Mouse (Mus musculus): ENCODE data around the gene Trim63.

Trim63 gene

DNA sequence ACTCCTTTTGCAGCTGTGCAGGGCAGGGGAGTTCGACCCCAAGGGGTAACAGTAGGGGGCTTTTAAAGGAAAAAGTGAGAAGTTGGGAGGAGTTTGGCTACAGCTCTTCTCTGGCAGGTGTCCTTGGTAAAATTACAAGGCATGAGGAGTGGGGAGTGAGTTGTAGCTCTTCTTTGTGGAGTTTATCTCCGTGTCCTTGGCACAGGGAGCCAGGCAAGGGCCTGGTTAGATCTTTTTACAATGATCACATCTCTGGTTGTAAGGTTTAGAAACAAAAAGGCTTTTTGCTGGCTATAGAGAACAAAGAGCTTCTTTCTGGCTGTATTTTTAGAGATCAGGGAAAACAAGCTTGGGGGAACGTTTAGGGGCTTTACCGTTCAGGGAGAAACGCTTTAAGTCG lies 26.3 kb downstream of the Trim63 start:
- peak; percentile 64 to 79 for DNase-seq (ENCODE audit: inconsistent age in 2 of 2, low spot score in 1 of 2)

DNA sequence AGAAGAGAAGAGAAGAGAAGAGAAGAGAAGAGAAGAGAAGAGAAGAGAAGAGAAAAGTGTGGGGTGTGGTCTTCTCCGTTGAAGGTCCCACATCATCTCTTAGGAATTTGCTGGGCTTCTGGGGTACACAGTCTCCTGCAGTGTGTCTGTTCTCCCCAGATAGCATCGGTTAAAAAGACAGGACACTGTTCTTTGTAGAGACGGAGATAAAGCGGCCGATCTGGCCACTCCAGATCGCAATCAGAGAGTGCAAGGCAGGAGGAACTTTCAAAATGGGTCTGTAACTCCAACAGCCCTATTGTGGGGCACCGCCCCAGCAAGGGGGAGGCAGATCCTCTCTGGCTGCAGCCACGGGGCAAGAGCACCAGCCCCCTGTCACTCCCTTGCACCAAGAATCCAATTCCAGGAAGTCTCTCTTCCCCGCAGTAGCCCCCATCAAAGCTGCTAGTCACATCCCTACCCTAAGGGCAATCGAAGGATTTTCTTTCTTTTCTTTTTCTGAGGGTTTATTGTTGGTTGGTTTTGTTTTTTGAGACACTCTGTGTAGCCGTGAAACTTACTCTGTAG lies 27.4 kb downstream of the Trim63 start:
- DNase-seq (ENCODE audit: inconsistent age in 2 of 2, low spot score in 1 of 2): peak in 1 of 2 experiments; percentile 53

DNA sequence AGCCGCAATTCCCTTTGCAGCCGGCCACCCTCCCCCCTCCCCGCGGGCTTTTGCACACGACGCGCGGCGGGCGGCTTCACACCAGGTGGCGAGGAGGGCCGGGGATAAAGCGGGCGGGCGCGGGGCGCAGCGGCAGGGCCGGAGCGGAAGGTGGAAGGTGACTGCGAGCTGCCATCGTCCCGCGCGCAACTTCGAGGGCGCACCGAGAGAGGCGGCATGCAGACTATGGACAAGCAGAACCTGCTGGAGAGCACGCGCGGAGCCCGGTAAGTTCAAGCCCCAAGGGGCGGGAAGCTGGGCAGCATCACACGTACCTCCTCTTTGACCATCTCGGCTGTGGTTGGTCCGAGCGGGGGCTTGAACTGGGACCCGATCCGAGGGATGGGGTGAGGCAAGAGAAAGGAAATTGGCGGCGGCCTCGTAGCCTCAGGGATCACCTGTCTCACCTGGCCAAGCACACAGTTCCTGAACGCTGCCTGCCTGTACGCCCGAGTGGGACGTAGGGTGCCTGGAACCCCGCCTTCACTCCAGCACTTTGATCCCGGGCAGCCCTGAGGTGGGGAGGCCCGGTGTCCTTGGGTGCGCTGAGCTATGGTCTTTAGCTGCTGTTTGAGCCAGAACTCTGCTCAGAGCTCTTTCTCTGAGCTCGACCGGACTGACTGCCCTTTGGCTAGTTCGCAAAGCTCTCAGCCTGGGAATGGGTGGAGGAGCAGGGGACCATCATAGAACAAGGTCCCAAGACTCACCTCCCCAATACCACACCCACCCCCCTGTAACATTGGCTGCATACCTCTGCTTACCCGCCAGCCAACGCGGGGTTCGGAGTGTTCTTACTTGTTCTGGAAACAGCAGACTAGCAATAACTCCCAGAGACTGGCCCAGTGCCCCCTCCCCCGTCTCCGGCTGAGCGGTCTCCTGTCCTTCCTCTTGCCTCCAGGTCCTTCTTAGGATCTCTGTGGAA lies 28.4 kb downstream of the Trim63 start, which contains the start of gene Slc30a2:
Gene Slc30a2 (plus strand): TSS at position 111 of the 961 bp plus-strand sequence.
- DNase-seq (ENCODE audit: inconsistent age in 2 of 2, low spot score in 1 of 2): peak; percentile 80 to 90

DNA sequence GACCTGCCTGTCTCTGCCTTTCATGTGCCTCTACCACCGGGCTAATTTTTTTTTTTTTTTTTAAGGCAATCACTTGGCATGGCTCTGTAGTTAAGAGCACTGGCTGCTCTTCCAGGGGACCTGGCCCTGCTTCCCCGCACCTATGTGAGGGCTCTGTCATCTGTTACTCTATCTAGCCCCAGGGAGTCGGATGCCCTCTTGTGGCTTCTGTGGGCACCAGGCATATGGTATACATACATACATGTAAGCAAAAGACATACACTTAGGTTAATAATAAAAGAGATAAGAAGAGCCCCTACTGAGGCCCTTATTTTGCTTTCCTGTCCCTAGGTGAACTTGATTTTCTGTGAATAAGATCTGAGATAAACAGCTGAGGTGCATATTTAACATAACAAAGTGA lies 29.7 kb downstream of the Trim63 start:
- peak in 1 of 2 experiments; percentile 57 for DNase-seq (ENCODE audit: inconsistent age in 2 of 2, low spot score in 1 of 2)

DNA sequence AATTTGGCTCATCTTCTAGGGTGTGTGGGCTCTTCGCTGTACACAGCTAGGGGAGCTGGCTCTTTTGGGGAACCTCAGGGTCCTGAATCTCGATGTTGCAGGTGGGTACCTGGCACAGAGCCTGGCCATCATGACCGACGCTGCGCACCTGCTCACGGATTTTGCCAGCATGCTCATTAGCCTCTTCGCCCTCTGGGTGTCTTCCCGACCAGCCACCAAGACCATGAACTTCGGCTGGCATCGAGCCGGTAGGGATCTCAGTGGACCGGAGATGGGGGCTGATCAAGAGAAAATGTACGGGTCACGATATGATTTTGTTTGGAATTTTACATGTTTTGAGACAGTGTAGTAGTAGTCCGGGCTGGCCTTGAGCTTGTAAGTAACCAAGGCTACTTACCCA lies 30.9 kb downstream of the Trim63 start:
- no peak for DNase-seq (ENCODE audit: inconsistent age in 2 of 2, low spot score in 1 of 2)

DNA sequence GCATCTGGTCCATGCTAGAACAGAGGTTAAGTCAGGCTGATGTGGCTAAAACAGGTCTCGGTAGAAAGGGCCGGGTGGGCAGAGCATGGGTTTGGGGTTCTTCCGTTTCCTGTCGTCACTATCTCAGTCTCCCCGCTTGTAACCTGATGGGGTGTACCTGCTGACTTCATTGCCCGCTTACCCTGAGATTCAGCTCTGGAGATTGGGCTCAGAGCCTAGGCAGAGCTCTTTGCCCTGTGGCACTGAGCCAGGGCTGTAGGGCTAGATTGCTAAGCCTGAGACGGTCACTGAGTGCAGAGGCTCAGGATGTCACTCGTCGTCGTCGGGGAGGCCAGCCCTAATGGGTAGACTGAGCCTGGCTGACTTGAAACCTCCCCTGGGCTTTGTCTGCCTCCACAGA lies 33.2 kb downstream of the Trim63 start:
- DNase-seq (ENCODE audit: inconsistent age in 2 of 2, low spot score in 1 of 2): peak in 1 of 2 experiments; percentile 45

DNA sequence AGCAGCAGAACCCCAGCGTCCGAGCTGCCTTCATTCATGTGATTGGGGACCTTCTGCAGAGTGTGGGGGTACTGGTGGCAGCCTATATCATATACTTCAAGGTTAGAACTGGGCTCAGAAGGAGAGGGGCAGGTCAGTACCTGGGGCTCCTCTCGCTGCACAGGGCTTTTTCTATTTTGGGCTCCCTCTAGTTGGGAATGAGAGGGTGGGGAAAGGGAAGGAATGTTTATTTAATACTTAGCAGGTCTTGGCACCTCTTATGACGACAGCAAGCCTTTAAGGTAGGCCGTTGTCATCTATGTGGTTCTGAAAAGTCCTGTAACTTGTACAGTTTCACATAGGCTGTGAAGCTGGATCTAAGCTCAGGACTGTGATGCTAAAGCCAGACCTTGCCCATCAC lies 33.6 kb downstream of the Trim63 start:
- DNase-seq (ENCODE audit: inconsistent age in 2 of 2, low spot score in 1 of 2): no peak

DNA sequence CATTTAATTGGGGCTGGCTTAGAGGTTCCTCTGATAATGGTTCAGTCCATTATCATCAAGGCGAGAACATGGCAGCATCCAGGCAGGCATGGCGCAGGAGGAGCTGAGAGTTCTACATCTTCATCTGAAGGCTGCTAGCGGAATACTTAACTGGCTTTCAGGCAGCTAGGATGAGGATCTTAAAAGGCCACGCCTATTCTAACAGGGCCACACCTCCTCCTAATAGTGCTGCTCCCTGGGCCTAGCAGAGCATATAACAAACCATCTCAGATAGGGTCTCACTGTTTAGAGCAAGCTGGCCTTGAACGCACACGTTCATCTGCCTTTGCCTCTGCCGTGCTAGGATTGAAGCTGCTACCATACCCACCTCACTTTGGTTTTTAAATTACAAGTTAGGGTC lies 34.9 kb downstream of the Trim63 start:
- no peak for DNase-seq (ENCODE audit: inconsistent age in 2 of 2, low spot score in 1 of 2)

DNA sequence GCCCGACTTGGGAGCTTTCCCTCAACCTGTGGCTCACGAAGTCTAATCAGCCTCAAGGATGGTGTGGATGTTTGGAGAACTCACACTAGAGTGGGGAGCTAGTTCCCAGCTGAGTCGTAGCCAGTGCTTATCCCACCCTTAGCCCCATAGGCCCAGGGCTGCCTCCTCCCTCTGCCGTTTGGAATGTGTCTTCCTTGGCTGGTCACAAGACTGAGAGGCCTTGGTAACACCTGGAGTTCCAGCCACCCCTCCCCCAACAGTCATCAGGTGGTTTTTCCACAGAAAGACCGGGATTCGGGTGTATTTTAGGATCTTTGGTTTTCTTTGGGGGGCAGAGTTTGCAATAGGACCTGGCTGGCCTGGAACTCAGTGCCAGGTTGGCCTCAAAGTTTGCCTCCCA lies 35.7 kb downstream of the Trim63 start:
- DNase-seq (ENCODE audit: inconsistent age in 2 of 2, low spot score in 1 of 2): no peak

DNA sequence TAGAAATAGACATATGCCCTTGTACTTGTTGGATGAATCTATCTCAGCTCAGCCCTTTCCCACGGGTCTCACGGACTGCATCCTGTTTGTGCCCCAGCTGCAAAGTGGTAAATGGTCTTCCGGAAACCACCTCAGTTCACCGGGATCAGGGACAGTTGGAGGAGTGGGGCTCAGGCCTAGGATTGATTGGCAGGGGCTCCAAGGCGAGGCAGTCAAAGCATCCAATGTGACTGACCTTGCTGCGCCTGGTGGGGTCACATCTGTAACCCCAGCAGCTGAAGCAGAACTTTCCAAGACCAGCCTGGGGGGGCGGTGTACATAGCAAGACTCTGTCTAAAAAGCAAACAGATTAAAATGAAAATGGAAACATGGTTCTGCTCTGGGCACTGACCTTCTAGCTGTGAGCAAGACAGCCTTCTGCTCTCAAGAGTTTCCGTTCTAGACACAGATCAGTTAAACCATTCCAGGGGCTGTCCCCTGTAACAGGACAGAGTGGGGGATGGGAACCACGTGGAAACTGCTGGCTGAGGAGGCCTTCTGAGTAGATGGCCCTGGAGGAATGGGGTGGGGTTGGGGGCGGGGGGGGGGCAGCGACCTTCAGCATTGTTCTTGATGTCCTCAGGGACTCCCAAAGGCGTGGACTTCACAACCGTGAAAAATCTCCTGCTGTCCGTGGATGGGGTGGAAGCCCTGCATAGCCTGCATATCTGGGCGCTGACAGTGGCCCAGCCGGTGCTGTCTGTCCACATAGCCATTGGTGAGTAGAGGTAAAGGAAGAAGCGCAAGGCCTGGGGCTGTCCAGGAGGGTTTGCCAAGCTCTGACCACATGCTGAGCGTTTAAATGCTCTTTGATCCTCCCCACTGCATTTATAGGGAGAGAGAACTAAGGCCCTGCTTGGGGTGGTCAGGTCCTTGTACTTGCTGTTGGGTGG lies 36.7 kb downstream of the Trim63 start:
- DNase-seq (ENCODE audit: inconsistent age in 2 of 2, low spot score in 1 of 2): peak in 1 of 2 experiments; percentile 72

DNA sequence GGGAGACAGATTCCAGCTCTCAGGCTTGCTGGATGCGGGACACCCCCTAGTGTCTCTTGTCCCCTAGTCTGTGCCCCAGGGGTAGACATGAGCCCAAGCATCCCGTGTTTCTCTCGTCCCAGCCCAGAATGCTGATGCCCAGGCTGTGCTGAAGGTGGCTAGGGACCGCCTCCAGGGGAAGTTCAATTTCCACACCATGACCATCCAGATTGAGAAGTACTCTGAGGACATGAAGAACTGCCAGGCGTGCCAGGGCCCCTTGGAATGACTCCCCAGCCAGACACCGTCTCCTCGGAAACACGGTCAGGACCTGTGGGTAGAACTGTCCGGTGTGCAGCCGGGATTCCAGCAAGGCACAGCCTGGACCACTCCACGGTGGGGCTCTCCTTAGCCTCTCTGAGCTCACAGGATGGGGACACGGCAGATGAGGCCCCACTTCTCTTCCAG lies 37.4 kb downstream of the Trim63 start:
- peak in 1 of 2 experiments; percentile 57 for DNase-seq (ENCODE audit: inconsistent age in 2 of 2, low spot score in 1 of 2)

DNA sequence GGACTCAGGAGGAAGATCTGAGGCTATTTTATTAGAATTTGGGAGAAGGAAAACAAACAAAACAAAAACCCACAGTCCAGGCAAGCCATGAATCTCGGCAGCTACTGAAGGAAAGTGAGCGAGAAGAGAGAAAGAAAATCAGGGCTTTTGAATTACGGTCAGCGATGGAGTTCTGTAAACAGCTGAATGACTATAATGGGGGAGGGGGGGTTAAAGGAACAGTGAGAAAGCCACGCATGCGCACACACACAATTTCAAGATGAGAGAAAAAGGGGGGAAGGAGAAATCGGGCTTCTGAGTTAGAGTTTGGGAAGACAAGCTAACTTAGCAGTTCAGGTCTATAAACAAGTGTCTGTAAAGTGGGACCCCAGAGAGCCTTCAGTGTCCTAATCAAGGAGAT lies 38.0 kb downstream of the Trim63 start:
- no peak for DNase-seq (ENCODE audit: inconsistent age in 2 of 2, low spot score in 1 of 2)

DNA sequence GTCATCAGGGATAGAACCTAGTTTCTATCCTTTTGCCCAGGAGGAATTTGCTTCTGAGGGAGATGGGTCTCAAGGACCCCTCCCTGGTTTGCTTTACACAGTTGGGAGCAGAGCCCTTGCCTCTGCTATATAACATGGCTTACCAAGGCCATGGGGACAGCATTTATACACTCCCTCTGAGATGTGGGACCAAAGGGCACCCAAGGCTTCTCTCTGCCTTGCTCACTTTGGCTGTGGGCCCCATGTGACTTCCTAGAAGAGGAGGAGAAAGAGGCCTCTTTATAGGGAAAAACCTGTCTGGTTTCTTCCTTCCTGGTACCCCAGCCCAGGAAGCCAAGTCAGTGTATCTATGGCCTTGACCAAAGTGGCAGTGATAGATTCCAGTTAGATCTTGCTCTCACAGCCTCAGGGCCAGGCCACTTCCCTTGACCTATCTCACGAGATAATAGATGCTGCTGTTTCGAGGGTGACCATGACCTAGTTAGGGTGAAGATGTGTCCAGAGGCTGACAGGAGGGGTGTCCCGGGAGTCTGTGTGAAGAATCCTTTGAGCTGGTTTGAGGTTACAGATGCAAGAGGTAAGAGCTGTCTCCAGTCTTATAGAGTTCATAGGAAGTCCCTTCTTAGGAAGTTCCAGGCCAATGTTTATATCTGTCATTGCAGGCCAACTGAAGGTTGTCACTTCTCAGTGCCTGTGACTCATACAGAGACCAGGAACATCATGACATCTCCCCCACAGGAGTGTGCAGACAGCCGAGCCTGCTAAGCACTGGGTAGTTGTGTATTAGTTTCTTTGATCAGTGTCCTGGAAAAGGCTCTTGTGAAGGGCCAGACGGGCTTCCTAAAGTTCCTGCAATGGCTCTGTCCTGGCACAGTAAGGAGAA lies 38.8 kb downstream of the Trim63 start:
- DNase-seq (ENCODE audit: inconsistent age in 2 of 2, low spot score in 1 of 2): peak; percentile 75 to 90

DNA sequence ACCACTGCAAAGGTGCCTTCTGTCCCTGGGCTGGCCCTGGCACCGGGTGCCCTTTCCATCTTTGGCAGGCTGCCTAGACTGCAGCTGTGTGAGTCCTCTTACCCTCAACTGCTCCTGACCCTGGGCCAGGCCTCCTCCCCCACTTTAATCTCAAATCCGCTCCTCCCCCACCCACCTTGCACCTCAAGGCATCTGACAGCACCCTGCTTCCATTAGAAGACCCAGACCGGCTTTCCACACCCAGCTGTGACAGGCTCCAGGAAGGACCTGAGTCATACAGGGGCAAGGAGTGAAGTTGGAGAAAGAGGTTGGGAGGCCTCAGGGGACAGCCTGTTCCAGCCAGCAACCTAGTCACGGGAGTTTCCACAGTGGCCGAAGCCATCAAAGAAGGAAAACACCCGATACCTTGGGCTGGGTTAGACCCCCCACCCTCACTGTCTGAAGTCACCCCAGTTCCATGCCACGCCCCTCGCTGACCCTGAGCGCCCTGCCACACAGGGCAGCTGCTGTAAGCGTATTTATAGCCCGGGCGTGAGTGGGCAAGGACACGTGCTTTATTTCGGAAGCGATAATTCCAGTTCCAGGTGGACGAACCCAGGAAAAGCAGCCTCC lies 41.0 kb downstream of the Trim63 start:
- DNase-seq (ENCODE audit: inconsistent age in 2 of 2, low spot score in 1 of 2): peak; percentile 92 to 96

DNA sequence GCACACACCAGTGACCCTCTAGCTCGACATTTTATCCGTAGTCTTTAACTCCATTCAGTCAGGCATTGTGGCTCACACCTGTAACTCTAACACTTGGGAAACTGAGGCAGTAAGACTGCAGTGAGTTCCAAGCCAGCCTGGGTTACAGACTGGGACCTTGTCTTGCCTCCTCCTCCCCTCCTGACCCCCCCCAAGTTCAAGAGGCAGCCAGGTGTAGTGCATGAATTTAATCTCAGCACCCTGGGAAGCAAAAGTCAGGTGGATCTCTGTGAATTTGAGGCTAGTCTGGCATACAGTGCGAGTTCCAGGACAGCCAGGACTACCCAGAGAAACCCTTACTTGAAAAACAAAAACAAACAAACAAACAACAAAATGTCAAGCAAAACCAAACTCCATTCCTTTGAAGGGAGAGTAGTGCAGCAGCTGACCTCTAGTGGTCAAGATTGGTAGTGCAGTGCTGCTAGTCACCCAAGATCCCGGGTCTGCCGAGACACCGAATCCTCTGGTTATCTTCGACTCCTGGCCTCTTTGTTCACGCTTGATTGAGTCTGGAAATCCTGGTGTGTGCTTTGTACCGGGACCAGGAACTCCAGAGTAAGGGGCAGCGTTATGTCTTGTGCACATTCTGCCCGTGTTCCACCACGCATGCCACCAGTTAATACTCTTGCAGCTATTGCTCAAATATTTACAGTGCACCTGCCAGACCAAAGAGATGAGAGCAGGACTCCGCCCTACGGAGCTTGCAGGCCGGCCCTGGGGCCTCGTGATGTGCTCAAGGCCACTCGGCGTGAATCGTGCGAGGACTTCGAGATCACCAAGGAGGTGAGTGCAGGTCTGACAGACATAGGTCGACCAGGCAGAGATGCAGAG lies 41.9 kb downstream of the Trim63 start:
- peak; percentile 81 to 94 for DNase-seq (ENCODE audit: inconsistent age in 2 of 2, low spot score in 1 of 2)

DNA sequence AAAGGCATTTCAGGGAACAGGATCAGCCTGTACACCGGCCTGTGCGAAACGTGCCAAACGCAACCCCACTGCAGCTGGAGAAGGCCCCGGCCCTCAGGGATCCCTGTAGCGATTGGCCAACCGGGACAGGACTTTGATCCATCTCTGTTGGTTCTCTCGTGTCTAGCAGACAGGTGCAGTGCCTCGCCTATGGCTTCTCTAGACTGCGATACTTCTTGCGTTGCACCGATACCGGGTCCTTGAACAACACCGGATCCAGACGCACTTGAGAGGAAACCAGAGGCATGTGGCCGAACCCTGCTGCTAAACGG lies 42.5 kb downstream of the Trim63 start:
- no peak for DNase-seq (ENCODE audit: inconsistent age in 2 of 2, low spot score in 1 of 2)

DNA sequence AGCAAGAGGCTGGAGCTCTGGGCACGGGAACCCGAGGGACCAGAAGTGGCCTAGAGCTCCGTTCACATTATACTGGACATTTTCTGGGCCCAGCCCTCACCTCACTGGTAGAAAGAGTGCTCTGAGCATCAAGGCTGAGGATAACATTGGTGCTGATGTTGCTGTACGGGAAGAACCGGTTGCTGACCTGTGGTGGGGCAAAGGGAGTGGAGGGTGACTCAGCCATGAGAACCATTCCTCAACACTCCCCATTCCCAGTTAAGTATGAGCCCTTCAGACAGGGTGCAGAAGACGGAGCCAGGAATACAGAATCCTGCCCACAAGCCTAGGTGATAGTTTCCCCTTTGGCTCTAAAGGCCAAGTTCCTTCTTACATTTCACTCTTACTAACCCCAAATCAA lies 44.7 kb downstream of the Trim63 start:
- no peak for DNase-seq (ENCODE audit: inconsistent age in 2 of 2, low spot score in 1 of 2)

DNA sequence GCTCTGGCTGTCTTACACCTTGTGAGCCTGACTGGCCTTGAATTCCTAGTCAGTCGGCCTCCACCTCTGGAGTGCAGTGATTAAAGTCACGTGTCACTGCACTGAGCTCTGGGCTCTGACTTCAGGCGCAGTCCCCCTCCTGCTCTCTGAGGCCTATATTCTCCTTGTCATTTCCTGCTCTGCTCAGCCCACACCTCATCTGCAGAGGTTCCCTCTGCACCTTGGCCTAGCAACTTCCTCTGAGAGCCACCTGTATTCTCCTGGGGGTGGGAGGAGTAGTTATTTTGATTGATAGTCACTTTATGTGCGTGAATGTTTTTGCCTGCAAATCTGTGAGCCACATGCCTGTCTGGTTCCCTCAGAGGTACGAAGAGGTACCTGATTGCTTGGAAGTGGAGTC lies 46.3 kb downstream of the Trim63 start:
- peak in 1 of 2 experiments; percentile 67 for DNase-seq (ENCODE audit: inconsistent age in 2 of 2, low spot score in 1 of 2)

DNA sequence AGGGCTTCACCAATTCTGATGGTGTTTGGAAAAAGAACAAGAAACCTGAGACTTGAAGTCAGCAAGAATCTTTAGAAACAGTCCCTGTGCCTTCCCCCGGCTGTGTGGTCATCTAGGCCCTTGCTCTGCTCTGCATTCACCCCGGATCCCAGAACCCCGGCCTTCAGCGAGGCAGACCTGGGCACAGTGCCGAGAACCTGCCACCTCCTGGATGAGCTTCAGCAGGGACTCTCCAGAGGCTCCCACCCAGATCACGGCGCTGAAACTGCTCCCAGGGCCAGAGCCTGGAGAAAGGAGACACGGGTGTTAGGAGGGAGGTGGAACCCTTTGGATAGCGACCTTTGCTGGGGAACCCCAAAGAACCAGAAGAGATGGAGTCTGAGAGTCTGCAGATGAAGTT lies 47.2 kb downstream of the Trim63 start:
- peak; percentile 87 to 91 for DNase-seq (ENCODE audit: inconsistent age in 2 of 2, low spot score in 1 of 2)
